Mouse (Mus musculus) megakaryocyte progenitor cell, adult 5-6 weeks (primary cell): ENCODE data around the gene Abcb5. TPM values are rescaled to one million over a fixed set of nuclear protein-coding genes. Genes with fewer than 3 reads are reported as not detected.
A peak's percentile ranks its signal among the peaks of the same experiment; 100 is the strongest.

Experiments
- ATAC-seq: replicated peaks from 2 replicates; pipeline ENCODE4 v1.8.0; 2016; ENCODE audit warnings: mild to moderate bottlenecking, moderate TSS enrichment, inconsistent platforms; ENCODE audit not compliant: poor library complexity
- total RNA-seq, 2 experiments: library from RNA; stranded (forward) in 1 of 2; stranded (reverse) in 1 of 2; fragments of 157-497, 149-512 nt in 1 of 2; fragments of 200-1000 nt in 1 of 2; gene quantifications; 2 replicates each; pipeline versions ENCODE4 v1.2.3 to v1.2.4; 2015 to 2017

Abcb5 gene
- total RNA-seq, 2 experiments from 2014 or later = not detected

DNA sequence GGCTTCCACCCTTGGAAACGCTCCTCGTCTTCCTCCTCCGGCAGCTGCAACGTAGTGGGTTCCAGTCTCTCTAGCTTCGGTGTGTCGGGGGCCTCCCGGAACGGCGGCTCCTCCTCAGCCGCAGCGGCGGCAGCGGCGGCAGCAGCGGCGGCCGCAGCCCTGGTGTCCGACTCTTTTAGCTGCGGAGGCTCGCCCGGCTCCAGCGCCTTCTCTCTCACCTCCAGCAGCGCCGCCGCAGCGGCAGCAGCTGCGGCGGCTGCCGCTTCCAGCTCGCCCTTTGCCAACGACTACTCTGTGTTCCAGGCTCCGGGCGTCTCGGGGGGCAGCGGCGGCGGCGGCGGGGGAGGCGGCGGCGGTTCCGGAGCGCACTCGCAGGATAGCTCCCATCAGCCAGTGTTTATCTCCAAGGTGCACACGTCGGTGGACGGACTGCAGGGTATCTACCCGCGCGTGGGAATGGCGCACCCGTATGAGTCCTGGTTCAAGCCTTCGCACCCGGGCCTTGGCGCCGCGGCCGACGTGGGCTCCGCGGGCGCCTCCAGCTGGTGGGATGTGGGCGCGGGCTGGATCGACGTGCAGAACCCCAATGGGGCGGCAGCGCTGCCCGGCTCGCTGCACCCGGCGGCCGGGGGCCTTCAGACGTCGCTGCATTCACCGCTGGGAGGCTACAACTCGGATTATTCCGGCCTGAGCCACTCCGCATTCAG lies 117.6 kb downstream of the Abcb5 start:
- ATAC-seq = 0 out of 2 replicates have a peak, but pooled peaks have one; percentile 18

- ATAC-seq = no peak
Observed at GRCm38 (mm10) chr12:118847861-118848495, 118.2 kb downstream of the Abcb5 start.

- no peak for ATAC-seq
Observed at GRCm38 (mm10) chr12:118847381-118847780, 118.8 kb downstream of the Abcb5 start.

DNA sequence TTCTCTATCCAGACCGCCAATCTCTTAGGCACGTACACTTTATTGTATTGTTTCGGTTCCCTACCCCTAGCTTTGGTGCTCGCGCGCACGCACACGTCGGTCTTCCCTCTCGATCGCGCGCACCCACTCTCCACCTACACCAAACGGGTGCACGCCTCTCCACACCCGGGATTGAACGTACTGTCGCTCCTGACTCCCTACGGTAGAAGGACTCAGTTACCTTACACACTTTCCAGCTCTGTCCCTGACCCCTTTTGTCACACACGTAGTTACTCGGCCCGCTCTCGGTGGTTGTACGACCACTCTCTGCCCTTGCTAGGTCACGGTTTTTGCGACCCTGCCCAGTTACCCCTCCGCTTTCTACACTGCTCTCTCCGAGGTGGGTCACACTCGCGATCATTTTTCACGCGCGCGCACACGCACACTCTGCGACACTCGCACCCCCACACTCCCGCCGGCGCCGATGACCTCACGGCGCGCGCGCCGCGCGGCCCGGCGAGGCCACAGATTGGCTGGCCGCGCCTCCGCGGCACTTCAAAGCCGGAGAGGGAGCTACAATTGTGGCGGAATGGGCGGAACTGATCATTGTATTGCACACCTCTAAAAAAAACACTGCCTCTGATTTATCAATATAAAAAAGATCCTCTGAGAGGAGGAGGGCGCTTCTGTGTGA lies 119.4 kb downstream of the Abcb5 start:
- ATAC-seq = peak; percentile 71

DNA sequence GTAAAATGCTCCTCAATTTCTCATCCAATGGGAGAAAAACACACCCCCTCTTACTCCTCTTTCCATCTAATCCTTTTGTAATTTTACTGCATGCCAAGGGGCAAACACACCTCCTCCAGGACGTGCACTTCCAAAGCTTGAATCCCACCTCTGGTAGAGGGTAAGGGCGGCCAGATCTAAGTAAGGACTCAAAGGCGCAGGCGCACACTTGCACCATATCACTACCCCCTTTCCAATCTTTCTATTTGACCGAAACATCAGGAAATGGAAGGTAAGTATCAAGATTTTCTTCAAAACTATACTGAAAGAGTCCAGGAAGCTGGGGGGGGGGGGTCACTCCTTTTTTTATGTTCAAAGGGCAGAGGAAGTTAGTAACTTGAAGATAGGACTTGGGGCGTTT lies 120.0 kb downstream of the Abcb5 start, which contains the start of gene Sp8:
Sp8 (plus strand) TSS at position 109 of the 400 bp plus-strand sequence.
- no peak for ATAC-seq

- ATAC-seq = no peak
Observed at GRCm38 (mm10) chr12:118845351-118845750, 120.9 kb downstream of the Abcb5 start.

GRCm38 (mm10) chr12:118844841-118845240 lies 121.4 kb downstream of the Abcb5 start:
- no peak for ATAC-seq

DNA sequence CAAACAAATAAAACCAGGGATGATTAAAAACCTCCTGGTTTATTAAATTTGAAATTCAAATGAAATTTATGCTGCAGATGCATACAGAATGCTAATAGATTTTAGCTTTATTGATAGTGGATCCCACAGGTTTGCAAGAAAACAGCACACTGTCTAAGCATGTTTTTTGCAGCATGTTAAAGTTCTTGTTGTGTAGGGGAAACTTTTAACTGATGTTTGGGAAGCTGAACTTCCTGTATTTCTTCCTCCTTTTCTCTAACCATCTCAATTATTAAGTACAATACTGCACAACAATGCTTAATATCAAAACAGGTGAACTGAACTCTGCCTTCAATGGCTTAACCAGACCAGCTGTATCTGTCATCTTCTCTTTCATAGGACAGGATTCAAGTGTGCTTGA lies 122.1 kb downstream of the Abcb5 start:
- no peak for ATAC-seq

DNA sequence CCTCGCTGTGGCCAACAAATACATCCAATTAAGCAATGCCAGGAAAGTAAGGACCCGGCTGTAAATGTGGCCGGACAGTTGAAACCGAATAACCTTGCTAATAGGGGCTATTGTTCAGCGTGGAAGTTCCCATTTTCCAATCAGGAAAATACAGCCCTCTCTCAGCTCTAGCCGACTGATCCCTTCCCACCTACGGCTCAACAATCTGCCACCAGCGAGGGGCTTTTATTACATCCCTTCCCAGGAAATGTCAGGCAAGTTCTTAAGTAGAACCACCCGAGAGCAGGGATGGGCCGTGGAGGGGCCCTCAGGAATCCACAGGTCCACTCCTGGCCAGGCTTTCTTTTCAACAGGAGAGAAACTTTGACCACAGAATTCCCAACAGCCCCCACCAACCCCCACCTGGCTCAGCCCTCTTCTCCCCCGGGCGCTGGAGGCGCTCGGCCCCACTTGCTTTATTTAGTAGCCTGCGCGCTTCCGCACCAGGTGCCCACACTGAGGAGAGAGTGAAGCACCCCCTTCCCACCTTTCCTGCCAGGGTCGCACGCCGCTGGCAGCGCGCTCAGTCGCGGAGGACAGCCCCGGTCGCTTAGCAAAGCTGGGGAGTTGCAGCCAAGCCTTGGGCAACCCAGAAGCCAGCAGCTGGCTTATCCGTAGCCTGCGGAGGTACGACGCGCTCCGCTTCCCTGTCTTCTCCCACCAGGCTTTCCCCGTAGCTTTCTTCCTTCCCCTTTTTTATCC lies 123.4 kb downstream of the Abcb5 start:
- peak; percentile 40 for ATAC-seq

DNA sequence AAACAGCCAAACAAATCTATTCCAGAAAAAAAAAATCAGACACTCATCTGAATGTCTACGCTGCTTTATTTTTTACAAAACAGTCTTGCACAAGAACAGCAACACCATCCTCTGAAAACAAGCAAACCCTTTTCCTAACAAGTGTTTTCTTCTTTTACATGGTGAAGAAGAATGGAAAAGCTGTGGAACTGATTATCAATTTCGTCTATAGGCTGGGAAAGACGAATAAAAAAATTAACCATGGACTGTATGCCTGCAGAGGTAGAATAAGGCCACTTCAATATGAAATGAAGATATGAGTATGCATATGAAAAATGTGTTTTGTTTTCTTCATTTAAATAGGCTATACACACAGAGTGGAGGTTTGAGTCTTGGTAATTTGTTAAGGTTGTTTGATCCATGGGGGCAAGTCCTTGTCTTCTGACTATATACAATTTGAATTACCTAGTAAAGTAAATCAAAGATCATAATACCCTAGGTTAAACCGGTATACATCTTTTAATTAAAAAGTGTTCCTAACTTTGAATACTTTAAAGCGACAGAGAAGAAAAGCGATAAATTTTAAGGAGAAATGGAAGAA lies 124.2 kb downstream of the Abcb5 start:
- ATAC-seq = no peak

DNA sequence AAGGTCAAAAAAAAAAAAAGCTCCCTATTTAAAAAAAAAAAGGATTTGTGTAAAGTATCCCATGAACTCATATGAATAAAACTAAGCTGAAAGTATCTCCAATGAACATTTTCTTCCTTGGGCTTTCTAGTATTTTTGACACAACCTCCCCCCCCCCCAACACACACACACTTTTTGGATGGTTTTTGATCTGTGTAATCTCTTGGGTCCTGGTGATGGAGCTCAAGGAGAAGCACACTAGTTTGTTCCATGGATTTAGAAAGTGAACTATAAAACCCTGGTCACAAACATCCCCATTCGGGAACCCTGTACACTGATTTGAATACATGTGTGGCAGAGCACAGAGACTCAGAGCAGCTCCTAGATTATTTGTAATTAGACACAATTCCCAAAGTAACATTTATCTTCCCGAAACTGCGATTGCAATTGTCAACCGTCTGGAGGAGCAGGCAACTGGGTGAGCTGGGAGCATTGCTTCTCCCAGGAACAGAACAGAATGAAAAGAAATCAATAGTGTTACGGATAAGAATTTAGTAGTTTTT lies 124.8 kb downstream of the Abcb5 start:
- ATAC-seq = no peak

GRCm38 (mm10) chr12:118840861-118841260 lies 125.4 kb downstream of the Abcb5 start:
- no peak for ATAC-seq

GRCm38 (mm10) chr12:118840301-118840700 lies 125.9 kb downstream of the Abcb5 start:
- no peak for ATAC-seq

DNA sequence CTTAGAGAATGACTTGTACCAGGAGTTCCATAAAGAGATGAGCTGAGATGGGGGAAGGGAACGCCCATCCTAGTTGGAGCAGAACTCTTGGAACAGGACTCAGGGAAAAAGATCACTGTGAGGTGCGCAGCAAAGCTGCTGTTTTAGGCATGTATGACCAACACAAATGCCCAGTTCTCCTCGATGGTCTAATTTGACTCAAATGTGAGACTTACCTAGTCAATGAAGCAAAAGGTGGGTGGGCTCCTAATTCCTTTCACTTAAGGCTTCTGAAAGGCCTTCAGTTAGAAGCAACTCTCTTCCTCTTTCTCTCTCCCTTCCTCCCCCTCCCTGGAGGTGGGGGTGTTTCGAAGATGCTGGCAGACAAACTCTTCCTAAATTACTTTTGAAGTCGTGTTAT lies 126.8 kb downstream of the Abcb5 start:
- ATAC-seq = no peak

DNA sequence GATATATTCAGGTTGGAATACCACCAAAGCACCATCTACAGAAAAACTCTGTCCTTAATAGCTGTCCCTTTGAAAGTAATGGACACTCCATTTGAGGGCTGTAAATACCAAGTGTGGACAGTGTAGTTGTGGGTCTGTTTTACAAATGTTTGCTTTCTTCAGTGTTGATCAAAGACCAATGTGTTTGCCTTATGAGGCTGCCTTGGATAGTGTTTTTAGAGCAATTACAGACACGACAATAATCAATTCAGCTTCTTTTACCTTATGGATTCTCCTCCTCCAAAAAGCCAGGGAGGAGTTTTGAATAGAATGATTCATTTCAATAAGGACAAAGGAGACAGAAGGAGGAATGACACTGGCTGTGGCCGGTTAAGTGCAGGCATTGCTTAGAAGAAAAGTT lies 128.0 kb downstream of the Abcb5 start:
- ATAC-seq = no peak

DNA sequence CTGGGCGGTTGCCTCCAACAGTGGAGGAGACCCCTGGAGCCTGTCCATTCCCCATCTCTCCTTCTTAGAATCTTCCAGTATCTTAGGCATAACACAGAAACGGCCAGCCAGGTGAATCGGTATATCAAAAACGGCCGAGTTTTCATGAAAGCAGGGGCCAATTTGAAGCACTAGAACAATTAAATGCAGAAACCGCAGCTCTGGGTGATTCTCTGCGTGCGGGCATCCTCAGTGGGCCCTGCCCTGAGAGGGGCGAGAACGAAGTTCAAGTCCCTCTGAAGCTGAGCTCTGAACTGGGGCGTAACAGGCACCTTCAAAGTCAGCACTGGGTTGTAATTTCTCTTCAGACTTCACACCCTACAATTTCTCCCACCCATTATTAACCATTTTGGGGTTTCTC lies 128.9 kb downstream of the Abcb5 start:
- no peak for ATAC-seq

GRCm38 (mm10) chr12:118836411-118837341 lies 129.5 kb downstream of the Abcb5 start:
- ATAC-seq = peak; percentile 80

- no peak for ATAC-seq
Observed at GRCm38 (mm10) chr12:118829881-118830280, 136.3 kb downstream of the Abcb5 start.
